Comparison of ENCODE assay signal across 7 mouse cellular contexts in the genomic region with DNA sequence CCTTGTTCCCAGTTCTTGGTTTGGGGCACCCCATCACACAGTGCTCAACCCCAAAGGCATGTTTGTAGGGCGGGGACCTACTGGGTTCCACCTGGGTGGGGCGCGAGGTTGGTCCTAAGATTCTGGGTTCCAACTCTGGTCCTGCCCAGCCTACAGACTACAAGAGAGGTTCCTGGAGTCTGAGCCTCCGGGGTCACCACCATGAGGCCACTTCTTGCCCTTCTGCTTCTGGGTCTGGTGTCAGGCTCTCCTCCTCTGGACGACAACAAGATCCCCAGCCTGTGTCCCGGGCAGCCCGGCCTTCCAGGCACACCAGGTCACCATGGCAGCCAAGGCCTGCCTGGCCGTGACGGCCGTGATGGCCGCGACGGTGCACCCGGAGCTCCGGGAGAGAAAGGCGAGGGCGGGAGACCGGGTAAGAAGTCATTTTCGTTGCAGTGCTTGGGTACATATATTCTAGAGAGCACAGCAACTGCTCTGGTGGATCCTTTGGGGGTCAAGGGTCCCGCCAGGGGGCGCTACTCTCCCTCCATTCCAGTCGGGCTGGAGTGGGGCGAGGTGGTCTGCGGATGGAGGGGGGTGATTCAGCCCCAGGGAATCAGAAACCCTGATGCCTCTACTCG. TPM values are rescaled to one million over a fixed set of nuclear protein-coding genes. Genes with fewer than 3 reads are reported as not detected.
A peak's percentile ranks its signal among the peaks of the same experiment; 100 is the strongest.
DNase-seq lines count a peak whose midpoint lies in the region; ATAC-seq and TF ChIP-seq lines count a peak whose summit lies in the region.

No protein-coding gene starts in this region.

- H3K4me3 ChIP-seq in brown adipose tissue, adult 24 weeks (ENCODE audit: insufficient read depth, low read depth, low read length): peak overlapping the region; percentile 48
- no peak overlapping the region; a peak in 1 of 4 replicates for H3K4me3 ChIP-seq in heart, embryonic 14.5 days (ENCODE audit: control insufficient read depth in 1 of 2, insufficient read depth in 1 of 2, low read depth in 1 of 2, low read length in 2 of 2)
- peak overlapping the region; percentile 21 for H3K4me3 ChIP-seq in limb, embryonic 14.5 days (replicated peaks; ENCODE audit: low read length)

- peak overlapping the region; percentile 47 for H3K4me2 ChIP-seq in heart, embryonic 14.5 days (ENCODE audit: low read length)
- peak overlapping the region; percentile 40 for H3K4me2 ChIP-seq in limb, embryonic 14.5 days (replicated peaks; ENCODE audit: low read depth, low read length, severe bottlenecking)

- peaks cover 34% of the 10 kb centered on the region for H3K36me3 ChIP-seq in heart, embryonic 14.5 days (ENCODE audit: control insufficient read depth, insufficient read depth, low read length)
- peaks cover 39% of the 10 kb centered on the region for H3K36me3 ChIP-seq in limb, embryonic 14.5 days (ENCODE audit: control insufficient read depth, insufficient read depth, low read length)

- no peaks in the 10 kb centered on the region for H3K27me3 ChIP-seq in heart, embryonic 14.5 days (ENCODE audit: control insufficient read depth, insufficient read depth, low read length)
- H3K27me3 ChIP-seq in limb, embryonic 14.5 days (ENCODE audit: control insufficient read depth, insufficient read depth, low read length): no peaks in the 10 kb centered on the region

- DNase-seq in ovary, adult 18-20 months (ENCODE audit: low spot score): peak; percentile 63
- no peak for DNase-seq in ovary, postnatal 10 days (ENCODE audit: low spot score)
- peak; percentile 33 for DNase-seq in limb, embryonic 14.5 days (ENCODE audit: low spot score)
- DNase-seq in retina, embryonic 14.5 days (ENCODE audit: low spot score): peak; percentile 73
- no peak for DNase-seq in thymus, postnatal 14 days

- WGBS in heart, embryonic 14.5 days: 34% methylated on average over 25 of the region's 25 CpGs
- 42% methylated on average over 25 of the region's 25 CpGs for WGBS in limb, embryonic 14.5 days

- TF ChIP-seq POLR2A in limb, embryonic 14.5 days (IDR thresholded peaks at IDR 0.05; ENCODE audit: borderline replicate concordance, extremely low read depth, insufficient read depth, insufficient read length): no peak

- ATAC-seq in heart, embryonic 14.5 days (ENCODE audit: insufficient number of reproducible peaks, insufficient read depth, low FRiP score, low read depth): no peak
- ATAC-seq in limb, embryonic 14.5 days (ENCODE audit: low FRiP score, low read depth): no peak

- peak overlapping the region; percentile 43 for H3K27ac ChIP-seq in brown adipose tissue, adult 24 weeks (replicated peaks; ENCODE audit: low read depth, low read length)
- H3K27ac ChIP-seq in heart, embryonic 14.5 days (replicated peaks in 1 of 2; ENCODE audit: control insufficient read depth in 1 of 2, insufficient read depth in 1 of 2, low read depth in 2 of 2, low read length in 2 of 2): peak overlapping the region; percentile 20 to 41; a peak in 3 of 4 replicates
- H3K27ac ChIP-seq in limb, embryonic 14.5 days (replicated peaks; ENCODE audit: low read depth, low read length): peak overlapping the region; percentile 72

- peaks cover 6% of the 10 kb centered on the region; the same call in 1 of the 2 replicates for H3K4me1 ChIP-seq in brown adipose tissue, adult 24 weeks (ENCODE audit: control insufficient read depth, insufficient read depth, insufficient read length, low read length)
- H3K4me1 ChIP-seq in heart, embryonic 14.5 days (ENCODE audit: control insufficient read depth in 2 of 2, insufficient read depth in 2 of 2, low read length in 2 of 2): peaks cover 21 to 45% of the 10 kb centered on the region in 2 experiments
- H3K4me1 ChIP-seq in limb, embryonic 14.5 days (ENCODE audit: control insufficient read depth, insufficient read depth, low read length): peaks cover 43% of the 10 kb centered on the region

- H3K9ac ChIP-seq in heart, embryonic 14.5 days (ENCODE audit: low read length): peak overlapping the region; percentile 59; the same call in 1 of the 2 replicates
- H3K9ac ChIP-seq in limb, embryonic 14.5 days (ENCODE audit: low read depth, low read length, severe bottlenecking): 0 out of 2 replicates have a peak overlapping the region, but pooled peaks have one; percentile 31

- H3K9me3 ChIP-seq in heart, embryonic 14.5 days (ENCODE audit: control insufficient read depth, low read length): no peaks in the 10 kb centered on the region
- H3K9me3 ChIP-seq in limb, embryonic 14.5 days (ENCODE audit: control insufficient read depth, low read length): no peaks in the 10 kb centered on the region

RNA-seq across cellular contexts. Expression of gene C1qtnf5, which starts 0.6 kb away (rescaled TPM):
- polyA plus RNA-seq in brown adipose tissue, adult 24 weeks (2012; ENCODE audit: insufficient read depth, insufficient read length, missing spikeins): 3.6 and 3.7 TPM in 2 replicates
- polyA plus RNA-seq in heart, embryonic 14.5 days (2014; fragmentation: Nextera tagmentation; extraction: Ambion mirVana): 2.3 and 2.7 TPM in 2 replicates
- 10.0 and 12.7 TPM in 2 replicates for polyA plus RNA-seq in limb, embryonic 14.5 days (2012; rRNA removed)
- polyA plus RNA-seq in limb, embryonic 14.5 days (2014; fragmentation: Nextera tagmentation; extraction: Ambion mirVana): 6.9 and 7.5 TPM in 2 replicates

RNA-seq across cellular contexts. Expression of gene Gm49380, which starts 5.6 kb away (rescaled TPM):
- polyA plus RNA-seq in brown adipose tissue, adult 24 weeks (2012; ENCODE audit: insufficient read depth, insufficient read length, missing spikeins): not detected in 2 replicates
- polyA plus RNA-seq in heart, embryonic 14.5 days (2014; fragmentation: Nextera tagmentation; extraction: Ambion mirVana): 0.07 and 0.08 TPM in 2 replicates
- polyA plus RNA-seq in limb, embryonic 14.5 days (2012; rRNA removed): 0.41 and 0.49 TPM in 2 replicates
- 0.23 and 0.65 TPM in 2 replicates for polyA plus RNA-seq in limb, embryonic 14.5 days (2014; fragmentation: Nextera tagmentation; extraction: Ambion mirVana)

RNA-seq across cellular contexts. Expression of gene Rnf26, which starts 5.6 kb away (rescaled TPM):
- 8.7 and 10.4 TPM in 2 replicates for polyA plus RNA-seq in brown adipose tissue, adult 24 weeks (2012; ENCODE audit: insufficient read depth, insufficient read length, missing spikeins)
- 30.4 and 32.9 TPM in 2 replicates for polyA plus RNA-seq in heart, embryonic 14.5 days (2014; fragmentation: Nextera tagmentation; extraction: Ambion mirVana)
- polyA plus RNA-seq in limb, embryonic 14.5 days (2012; rRNA removed): 56.1 and 80.2 TPM in 2 replicates
- polyA plus RNA-seq in limb, embryonic 14.5 days (2014; fragmentation: Nextera tagmentation; extraction: Ambion mirVana): 74.0 and 81.0 TPM in 2 replicates

RNA-seq across cellular contexts. Expression of gene Mfrp, which starts 6.1 kb away (rescaled TPM):
- polyA plus RNA-seq in brown adipose tissue, adult 24 weeks (2012; ENCODE audit: insufficient read depth, insufficient read length, missing spikeins): not detected in 2 replicates
- not detected in 2 replicates for polyA plus RNA-seq in heart, embryonic 14.5 days (2014; fragmentation: Nextera tagmentation; extraction: Ambion mirVana)
- polyA plus RNA-seq in limb, embryonic 14.5 days (2012; rRNA removed): 0.08 and 0.29 TPM in 2 replicates
- polyA plus RNA-seq in limb, embryonic 14.5 days (2014; fragmentation: Nextera tagmentation; extraction: Ambion mirVana): 0.18 and 0.37 TPM in 2 replicates

RNA-seq across cellular contexts. Expression of gene Mcam, which starts 26.6 kb away (rescaled TPM):
- polyA plus RNA-seq in brown adipose tissue, adult 24 weeks (2012; ENCODE audit: insufficient read depth, insufficient read length, missing spikeins): 27.8 and 28.1 TPM in 2 replicates
- polyA plus RNA-seq in heart, embryonic 14.5 days (2014; fragmentation: Nextera tagmentation; extraction: Ambion mirVana): 129 and 130 TPM in 2 replicates
- polyA plus RNA-seq in limb, embryonic 14.5 days (2012; rRNA removed): 82.8 and 101 TPM in 2 replicates
- 44.2 and 46.3 TPM in 2 replicates for polyA plus RNA-seq in limb, embryonic 14.5 days (2014; fragmentation: Nextera tagmentation; extraction: Ambion mirVana)

Comparison
In these comparisons a context has a peak if more than half of its experiments do, and no peak if none do; other contexts are left out.
1. DNase-seq: peak in ovary, adult 18-20 months (single experiment), limb, embryonic 14.5 days (single experiment) and retina, embryonic 14.5 days (single experiment); none in ovary, postnatal 10 days (single experiment) and thymus, postnatal 14 days (single experiment).
2. H3K4me3 ChIP-seq: peak in brown adipose tissue, adult 24 weeks (single experiment) and limb, embryonic 14.5 days (single experiment); none in heart, embryonic 14.5 days (0 of 2).
3. Peak in every context shown above with its lines, with median percentiles within 50 percentile points of each other: H3K27ac ChIP-seq.